Mouse (Mus musculus) spleen, postnatal 14 days (tissue): ENCODE measurements around the gene Rimbp2.
"Not testable (repeated sequence)": the region's sequence is repeated elsewhere in the genome, so short reads cannot be mapped to it uniquely, and the experiment has no call there.

ENCODE experiments used
- DNase-seq, 2 experiments: peaks; one replicate each; pipeline ENCODE4 v3.0.0; 2021 to 2022; ENCODE audit warnings: low spot score in 2 of 2

Rimbp2 gene

GRCm38 (mm10) chr5:128953278-128954070, at the start of gene Rimbp2:
Gene Rimbp2, minus strand, starts transcription at chr5:128953486.
- no peak for DNase-seq

- DNase-seq: no peak
Observed at GRCm38 (mm10) chr5:129002571-129003011, 49.3 kb upstream of the Rimbp2 start.

GRCm38 (mm10) chr5:129000706-129001468, 47.6 kb upstream of the Rimbp2 start:
- DNase-seq: peak; percentile 52 to 62

- DNase-seq: no peak
Observed at GRCm38 (mm10) chr5:128987141-128987954, 34.1 kb upstream of the Rimbp2 start.

GRCm38 (mm10) chr5:128985946-128986345, 32.7 kb upstream of the Rimbp2 start:
- no peak for DNase-seq

- no peak for DNase-seq
Observed at GRCm38 (mm10) chr5:128984536-128984935, 31.2 kb upstream of the Rimbp2 start.

GRCm38 (mm10) chr5:128981607-128982006, 28.3 kb upstream of the Rimbp2 start:
- DNase-seq: peak; percentile 36 to 71

- no peak for DNase-seq
Observed at GRCm38 (mm10) chr5:128980857-128981256, 27.6 kb upstream of the Rimbp2 start.

GRCm38 (mm10) chr5:128978957-128979356, 25.7 kb upstream of the Rimbp2 start:
- no peak for DNase-seq

GRCm38 (mm10) chr5:128977466-128977865, 24.2 kb upstream of the Rimbp2 start:
- not testable (repeated sequence) for DNase-seq

- no peak for DNase-seq
Observed at GRCm38 (mm10) chr5:128976266-128976665, 23.0 kb upstream of the Rimbp2 start.

GRCm38 (mm10) chr5:128971298-128971697, 18.0 kb upstream of the Rimbp2 start:
- peak in 1 of 2 experiments; percentile 40 for DNase-seq

- DNase-seq: no peak
Observed at GRCm38 (mm10) chr5:128970878-128971277, 17.6 kb upstream of the Rimbp2 start.

GRCm38 (mm10) chr5:128964353-128964752, 11.1 kb upstream of the Rimbp2 start:
- DNase-seq: no peak

- no peak for DNase-seq
Observed at GRCm38 (mm10) chr5:128958916-128959315, 5.6 kb upstream of the Rimbp2 start.

- peak in 1 of 2 experiments; percentile 14 for DNase-seq
Observed at GRCm38 (mm10) chr5:128954371-128954770, 1.1 kb upstream of the Rimbp2 start.

GRCm38 (mm10) chr5:128952291-128953195, 743 bp downstream of the Rimbp2 start:
- no peak for DNase-seq

- no peak for DNase-seq
Observed at GRCm38 (mm10) chr5:128951472-128951871, 1.8 kb downstream of the Rimbp2 start.

- DNase-seq: no peak
Observed at GRCm38 (mm10) chr5:128947093-128947492, 6.2 kb downstream of the Rimbp2 start.

GRCm38 (mm10) chr5:128940436-128940835, 12.8 kb downstream of the Rimbp2 start:
- no peak for DNase-seq

GRCm38 (mm10) chr5:128935359-128935899, 17.9 kb downstream of the Rimbp2 start:
- no peak for DNase-seq
